Mouse (Mus musculus): ENCODE results near the gene Bsn. TPM values are rescaled to one million over a fixed set of nuclear protein-coding genes. Genes with fewer than 3 reads are reported as not detected.

Bsn gene
- total and polyA plus RNA-seq, 2 experiments, result under 0.01 TPM

- Histone ChIP-seq H3K4me3 (ENCODE audit: insufficient read depth, low read depth, low read length) (no peak overlapping the region), H3K36me3 (ENCODE audit: control insufficient read depth, insufficient read depth, low read length) (no peaks in the 10 kb centered on the region), H3K27me3 (ENCODE audit: control insufficient read depth, insufficient read depth, low read length) (no peaks in the 10 kb centered on the region), H3K79me2 (ENCODE audit: control insufficient read depth, insufficient read depth, low read length) (no peaks in the 10 kb centered on the region), H3K27ac (replicated peaks; ENCODE audit: insufficient read depth, low read depth, low read length) (no peak overlapping the region), H3K9ac (ENCODE audit: low read depth, low read length) (no peak overlapping the region), H3K4me1 (ENCODE audit: control insufficient read depth, insufficient read depth, low read length) (no peaks in the 10 kb centered on the region)
- 86% methylated on average over 7 of the region's 7 CpGs for WGBS
- TF ChIP-seq POLR2A (IDR thresholded peaks at IDR 0.05; ENCODE audit: extremely low read depth, insufficient read depth, low read length) (no peak), CTCF (IDR thresholded peaks at IDR 0.05; ENCODE audit: low read depth, low read length) (peak; percentile 37; the same call in 1 of the 2 replicates)
- peak; percentile 34 for DNase-seq (ENCODE audit: extremely low read depth, low read depth, low spot score)
Measured at GRCm38 (mm10) chr9:108139963-108140695, 50.1 kb downstream of the Bsn start.

GRCm38 (mm10) chr9:108139169-108139962 lies 50.8 kb downstream of the Bsn start:
- peak; percentile 25 for DNase-seq (ENCODE audit: extremely low read depth, low read depth, low spot score)
- H3K4me3 ChIP-seq (ENCODE audit: insufficient read depth, low read depth, low read length), result no peak overlapping the region
- no peaks in the 10 kb centered on the region for H3K4me1 ChIP-seq (ENCODE audit: control insufficient read depth, insufficient read depth, low read length)
- H3K27me3 ChIP-seq (ENCODE audit: control insufficient read depth, insufficient read depth, low read length), result no peaks in the 10 kb centered on the region
- H3K79me2 ChIP-seq (ENCODE audit: control insufficient read depth, insufficient read depth, low read length), result no peaks in the 10 kb centered on the region
- WGBS, result 72% methylated on average over 17 of the region's 17 CpGs
- H3K9ac ChIP-seq (ENCODE audit: low read depth, low read length), result no peak overlapping the region
- no peak overlapping the region for H3K27ac ChIP-seq (replicated peaks; ENCODE audit: insufficient read depth, low read depth, low read length)
- TF ChIP-seq POLR2A (IDR thresholded peaks at IDR 0.05; ENCODE audit: extremely low read depth, insufficient read depth, low read length), result no peak
- TF ChIP-seq CTCF (IDR thresholded peaks at IDR 0.05; ENCODE audit: low read depth, low read length), result no peak
- no peaks in the 10 kb centered on the region for H3K36me3 ChIP-seq (ENCODE audit: control insufficient read depth, insufficient read depth, low read length)

GRCm38 (mm10) chr9:108138118-108138517 lies 52.1 kb downstream of the Bsn start:
- TF ChIP-seq POLR2A (IDR thresholded peaks at IDR 0.05; ENCODE audit: extremely low read depth, insufficient read depth, low read length), result no peak
- no peak for TF ChIP-seq CTCF (IDR thresholded peaks at IDR 0.05; ENCODE audit: low read depth, low read length)
- Histone ChIP-seq H3K36me3 (ENCODE audit: control insufficient read depth, insufficient read depth, low read length) (no peaks in the 10 kb centered on the region), H3K9ac (ENCODE audit: low read depth, low read length) (no peak overlapping the region), H3K27ac (replicated peaks; ENCODE audit: insufficient read depth, low read depth, low read length) (no peak overlapping the region), H3K27me3 (ENCODE audit: control insufficient read depth, insufficient read depth, low read length) (no peaks in the 10 kb centered on the region), H3K79me2 (ENCODE audit: control insufficient read depth, insufficient read depth, low read length) (no peaks in the 10 kb centered on the region), H3K4me1 (ENCODE audit: control insufficient read depth, insufficient read depth, low read length) (no peaks in the 10 kb centered on the region), H3K4me3 (ENCODE audit: insufficient read depth, low read depth, low read length) (no peak overlapping the region)
- 89% methylated on average over 6 of the region's 6 CpGs for WGBS
- DNase-seq (ENCODE audit: extremely low read depth, low read depth, low spot score), result no peak

GRCm38 (mm10) chr9:108137523-108137922 lies 52.7 kb downstream of the Bsn start:
- no peaks in the 10 kb centered on the region for H3K79me2 ChIP-seq (ENCODE audit: control insufficient read depth, insufficient read depth, low read length)
- no peak for DNase-seq (ENCODE audit: extremely low read depth, low read depth, low spot score)
- H3K4me3 ChIP-seq (ENCODE audit: insufficient read depth, low read depth, low read length), result no peak overlapping the region
- 59% methylated on average over 17 of the region's 17 CpGs for WGBS
- TF ChIP-seq POLR2A (IDR thresholded peaks at IDR 0.05; ENCODE audit: extremely low read depth, insufficient read depth, low read length) (no peak), CTCF (IDR thresholded peaks at IDR 0.05; ENCODE audit: low read depth, low read length) (no peak)
- no peaks in the 10 kb centered on the region for H3K4me1 ChIP-seq (ENCODE audit: control insufficient read depth, insufficient read depth, low read length)
- no peak overlapping the region for H3K9ac ChIP-seq (ENCODE audit: low read depth, low read length)
- H3K27me3 ChIP-seq (ENCODE audit: control insufficient read depth, insufficient read depth, low read length), result no peaks in the 10 kb centered on the region
- no peaks in the 10 kb centered on the region for H3K36me3 ChIP-seq (ENCODE audit: control insufficient read depth, insufficient read depth, low read length)
- H3K27ac ChIP-seq (replicated peaks; ENCODE audit: insufficient read depth, low read depth, low read length), result no peak overlapping the region

- TF ChIP-seq POLR2A (IDR thresholded peaks at IDR 0.05; ENCODE audit: extremely low read depth, insufficient read depth, low read length) (no peak), CTCF (IDR thresholded peaks at IDR 0.05; ENCODE audit: low read depth, low read length) (no peak)
- Histone ChIP-seq H3K79me2 (ENCODE audit: control insufficient read depth, insufficient read depth, low read length) (no peaks in the 10 kb centered on the region), H3K4me3 (ENCODE audit: insufficient read depth, low read depth, low read length) (no peak overlapping the region), H3K4me1 (ENCODE audit: control insufficient read depth, insufficient read depth, low read length) (no peaks in the 10 kb centered on the region), H3K27ac (replicated peaks; ENCODE audit: insufficient read depth, low read depth, low read length) (no peak overlapping the region), H3K36me3 (ENCODE audit: control insufficient read depth, insufficient read depth, low read length) (no peaks in the 10 kb centered on the region), H3K9ac (ENCODE audit: low read depth, low read length) (no peak overlapping the region), H3K27me3 (ENCODE audit: control insufficient read depth, insufficient read depth, low read length) (no peaks in the 10 kb centered on the region)
- no peak for DNase-seq (ENCODE audit: extremely low read depth, low read depth, low spot score)
- WGBS, result 73% methylated on average over 6 of the region's 6 CpGs
Measured at GRCm38 (mm10) chr9:108136930-108137462, 53.2 kb downstream of the Bsn start.
